Mouse (Mus musculus) right cerebral cortex, adult 2 months (tissue): ENCODE measurements around the gene Gm45233.

Source experiments
- DNase-seq, 2 experiments: peaks; one replicate each; pipeline ENCODE4 v3.0.0; 2021 to 2022; ENCODE audit warnings: low spot score in 2 of 2

The Gm45233 gene

GRCm38 (mm10) chr7:43448246-43448645 is 4.3 kb downstream of the Gm45233 start:
- no peak for DNase-seq

GRCm38 (mm10) chr7:43449811-43450210 is 5.9 kb downstream of the Gm45233 start:
- no peak for DNase-seq

GRCm38 (mm10) chr7:43451726-43452125 is 7.8 kb downstream of the Gm45233 start:
- no peak for DNase-seq

GRCm38 (mm10) chr7:43452609-43453008 is 8.7 kb downstream of the Gm45233 start:
- no peak for DNase-seq

- DNase-seq: no peak
These were observed 9.8 kb downstream of the Gm45233 start for GRCm38 (mm10) chr7:43453599-43454355.

GRCm38 (mm10) chr7:43454371-43454770 is 10.4 kb downstream of the Gm45233 start:
- DNase-seq: no peak

- no peak for DNase-seq
These were observed 18.9 kb downstream of the Gm45233 start, which contains the start of gene Vsig10l for GRCm38 (mm10) chr7:43462851-43463250. TSS of gene Vsig10l (plus strand) at chr7:43463151.

- no peak for DNase-seq
These were observed 20.0 kb downstream of the Gm45233 start for GRCm38 (mm10) chr7:43463976-43464375.

- no peak for DNase-seq
These were observed 21.0 kb downstream of the Gm45233 start for GRCm38 (mm10) chr7:43464864-43465343.

GRCm38 (mm10) chr7:43465344-43466098 is 21.6 kb downstream of the Gm45233 start:
- peak; percentile 68 to 78 for DNase-seq

- peak; percentile 76 to 80 for DNase-seq
These were observed 22.3 kb downstream of the Gm45233 start for GRCm38 (mm10) chr7:43466099-43466694.

GRCm38 (mm10) chr7:43470373-43470772 is 26.4 kb downstream of the Gm45233 start:
- peak; percentile 40 to 47 for DNase-seq

GRCm38 (mm10) chr7:43475706-43476105 is 31.8 kb downstream of the Gm45233 start:
- no peak for DNase-seq

GRCm38 (mm10) chr7:43476376-43476775 is 32.4 kb downstream of the Gm45233 start:
- no peak for DNase-seq

GRCm38 (mm10) chr7:43481191-43481590 is 37.3 kb downstream of the Gm45233 start:
- DNase-seq: peak; percentile 80 to 88

- no peak for DNase-seq
These were observed 38.3 kb downstream of the Gm45233 start for GRCm38 (mm10) chr7:43482090-43482716.

GRCm38 (mm10) chr7:43483236-43483635 is 39.3 kb downstream of the Gm45233 start:
- no peak for DNase-seq

- DNase-seq: peak; percentile 49 to 67
These were observed 44.7 kb downstream of the Gm45233 start for GRCm38 (mm10) chr7:43488646-43489045.

- no peak for DNase-seq
These were observed 45.8 kb downstream of the Gm45233 start, which contains the start of gene Iglon5 for GRCm38 (mm10) chr7:43489631-43490125. TSS of gene Iglon5 (minus strand) at chr7:43490075.

GRCm38 (mm10) chr7:43490182-43490584 is 46.3 kb downstream of the Gm45233 start:
- DNase-seq: peak; percentile 64 to 71

- no peak for DNase-seq
These were observed 46.9 kb downstream of the Gm45233 start for GRCm38 (mm10) chr7:43490861-43491260.
